ENCODE assay signal across 8 mouse cellular contexts in genomic region chr14:105258379-105259034, GRCm38 (mm10). TPM values are rescaled to one million over a fixed set of nuclear protein-coding genes. Genes with fewer than 3 reads are reported as not detected.
DNase-seq lines count a peak whose midpoint lies in the region; ATAC-seq and TF ChIP-seq lines count a peak whose summit lies in the region.

TSS of gene Ndfip2 (plus strand) at chr14:105258573.

- peaks cover 6% of the 10 kb centered on the region for H3K4me1 ChIP-seq in hindbrain, embryonic 14.5 days (replicated peaks; ENCODE audit: control insufficient read depth, insufficient read depth, low read length)

- intact Hi-C loops in left cerebral cortex, adult 2 months (cut with DNase I), result loop anchor here (2.0 kb wide), 2 partner anchors 28 to 82 kb away; partner anchors contain the start of gene Rbm26

- H3K4me2 ChIP-seq in hindbrain, embryonic 14.5 days (replicated peaks), result peak within 1 kb of the TSS; percentile 63

- no peaks in the 10 kb centered on the region for H3K9me3 ChIP-seq in hindbrain, embryonic 14.5 days (ENCODE audit: control insufficient read depth, low read length)

- no peak; the same call in none of the 2 replicates for TF ChIP-seq CTCF in left cerebral cortex, adult 2 months (IDR thresholded peaks at IDR 0.05)

- H3K27ac ChIP-seq in hindbrain, embryonic 14.5 days, result peak within 1 kb of the TSS; percentile 95
- peak within 1 kb of the TSS; percentile 97 for H3K27ac ChIP-seq in left cerebral cortex, adult 2 months

- ATAC-seq in hindbrain, embryonic 14.5 days (ENCODE audit: low FRiP score), result peak; percentile 98
- ATAC-seq in megakaryocyte, adult 5-6 weeks (ENCODE audit: poor library complexity, severe bottlenecking), result peak; percentile 93

- H3K36me3 ChIP-seq in hindbrain, embryonic 14.5 days (replicated peaks; ENCODE audit: control insufficient read depth, insufficient read depth), result no peaks in the 10 kb centered on the region

- peak; percentile 89 for DNase-seq in R1 (ENCODE audit: low read depth, low spot score)
- DNase-seq in cerebellum, postnatal 14 days, result peak; percentile 87 to 92
- peak; percentile 68 to 76 for DNase-seq in frontal cortex, postnatal 25 days (ENCODE audit: low spot score in 2 of 2)
- peak; percentile 86 for DNase-seq in hindbrain, embryonic 14.5 days (ENCODE audit: low spot score)
- peak; percentile 90 to 93 for DNase-seq in left cerebral cortex, adult 2 months (ENCODE audit: extremely low spot score in 1 of 2, low spot score in 2 of 2)
- DNase-seq in right cerebral cortex, adult 2 months (ENCODE audit: low spot score in 2 of 2), result peak; percentile 85
- peak; percentile 86 for DNase-seq in urinary bladder, postnatal 14 days (ENCODE audit: low spot score)

- H3K4me3 ChIP-seq in hindbrain, embryonic 14.5 days (replicated peaks; ENCODE audit: low read length), result peak within 1 kb of the TSS; percentile 96
- H3K4me3 ChIP-seq in left cerebral cortex, adult 2 months, result peak within 1 kb of the TSS; percentile 94

- peak within 1 kb of the TSS; percentile 97 for H3K9ac ChIP-seq in hindbrain, embryonic 14.5 days

- no peaks in the 10 kb centered on the region for H3K27me3 ChIP-seq in hindbrain, embryonic 14.5 days (ENCODE audit: control insufficient read depth, insufficient read depth, low read length)

- WGBS in hindbrain, embryonic 14.5 days, result under 1% methylated on average over 65 of the region's 70 CpGs

RNA-seq across cellular contexts. Expression of gene Ndfip2, which starts in this region (rescaled TPM):
- 134 and 151 TPM in 2 replicates for polyA plus RNA-seq in hindbrain, embryonic 14.5 days (2014; fragmentation: Nextera tagmentation; extraction: Ambion mirVana)
- 100 to 1,000 TPM in 1 of 2 experiments, 10 to 100 TPM in 1; 97.9 to 103 TPM for total RNA-seq in left cerebral cortex, adult 2 months (2021)
- total RNA-seq in megakaryocyte, adult 5-6 weeks (2015), result 30.7 and 31.9 TPM in 2 replicates
- total RNA-seq in megakaryocyte, adult 5-6 weeks (2017), result 12.1 and 15.8 TPM in 2 replicates

Comparison
In these comparisons a context has a peak if more than half of its experiments do, and no peak if none do; other contexts are left out.
1. Peak in every context shown above with its lines: DNase-seq, ATAC-seq, H3K4me3 ChIP-seq and H3K27ac ChIP-seq.